Mouse (Mus musculus) hindbrain, embryonic 14.5 days (tissue): ENCODE data around the gene Cfap57. TPM values are rescaled to one million over a fixed set of nuclear protein-coding genes. Genes with fewer than 3 reads are reported as not detected.
A peak's percentile ranks its signal among the peaks of the same experiment; 100 is the strongest.
"Not testable (repeated sequence)": the region's sequence is repeated elsewhere in the genome, so short reads cannot be mapped to it uniquely, and the experiment has no call there.

Experiments
- ATAC-seq: fragments of 200-750 bp; cut with Nextera tagmentation; 2 replicates; pipeline ENCODE4 v1.8.0; 2017; ENCODE audit warnings: moderate number of reproducible peaks, mild to moderate bottlenecking, moderate TSS enrichment, moderate library complexity; ENCODE audit not compliant: low FRiP score
- DNase-seq: peaks from one replicate; pipeline ENCODE4 v3.0.0-alpha.2; 2015; ENCODE audit warnings: low spot score
- H3K27ac ChIP-seq: fragments of 300-500 bp; sonication (generic); 2 replicates; pipeline ENCODE4 v1.5.1; 2014; ENCODE audit warnings: mild to moderate bottlenecking, moderate library complexity
- H3K27me3 ChIP-seq: fragments of 300-500 bp; sonication (generic); 2 replicates; pipeline ENCODE4 v1.6.1; 2014; ENCODE audit warnings: mild to moderate bottlenecking, low read length, mixed read lengths; ENCODE audit not compliant: control insufficient read depth, insufficient read depth
- H3K36me3 ChIP-seq: fragments of 300-500 bp; sonication (generic); replicated peaks from 2 replicates; pipeline ENCODE4 v1.6.1; 2014; ENCODE audit not compliant: control insufficient read depth, insufficient read depth
- H3K4me1 ChIP-seq: fragments of 300-500 bp; sonication (generic); replicated peaks from 2 replicates; pipeline ENCODE4 v1.6.1; 2014; ENCODE audit warnings: antibody characterized with exemption, low read length, mixed read lengths; ENCODE audit not compliant: control insufficient read depth, insufficient read depth
- H3K4me2 ChIP-seq: fragments of 300-500 bp; sonication (generic); replicated peaks from 2 replicates; pipeline ENCODE4 v1.6.1; 2014; ENCODE audit warnings: mild to moderate bottlenecking, moderate library complexity
- H3K4me3 ChIP-seq: fragments of 300-500 bp; sonication (generic); replicated peaks from 2 replicates; pipeline ENCODE4 v1.5.1; 2014; ENCODE audit warnings: mild to moderate bottlenecking, low read length
- H3K9ac ChIP-seq: fragments of 300-500 bp; sonication (generic); 2 replicates; pipeline ENCODE4 v1.6.1; 2014
- H3K9me3 ChIP-seq: fragments of 300-500 bp; sonication (generic); 2 replicates; pipeline ENCODE4 v1.6.1; 2016; ENCODE audit warnings: low read length; ENCODE audit not compliant: control insufficient read depth
- WGBS: fragments of 180-500 bp; shearing (Covaris S2); extraction: QIAGEN DNeasy Blood & Tissue Kit; methylation state at CpG from one replicate; pipeline ENCODE4 v1.1.7; 2014; 5-methylcytosine and 5-hydroxymethylcytosine counted together
- polyA plus RNA-seq: library from polyadenylated mRNA; unstranded; fragments of >200 nt; fragmentation: Nextera tagmentation; extraction: Ambion mirVana; gene quantifications from 2 replicates; pipeline ENCODE4 v1.2.1, GENCODE M21; 2014

The Cfap57 gene
- polyA plus RNA-seq, 1 experiment from 2014 or later, result 3.1 TPM

DNA sequence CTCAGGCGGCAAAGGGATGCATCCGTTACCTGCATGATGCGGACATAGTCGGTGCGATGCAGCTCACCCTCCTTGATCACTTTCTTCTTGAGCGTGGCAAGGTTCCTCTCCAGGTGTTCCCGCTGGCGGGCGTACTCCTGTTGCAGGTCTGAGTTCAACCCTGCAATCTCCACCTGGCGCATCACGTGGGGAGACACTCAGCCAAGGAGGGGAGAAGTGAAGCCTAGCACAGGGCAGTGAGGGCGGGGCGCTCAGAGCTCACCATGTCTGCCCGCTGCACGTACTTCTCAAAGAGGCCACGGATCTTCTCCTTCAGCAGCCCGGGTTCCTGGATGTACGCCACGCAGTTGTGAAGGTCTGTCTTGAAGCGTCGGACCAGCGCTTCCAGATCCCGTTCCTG is 51.3 kb downstream of the Cfap57 start:
- Histone ChIP-seq H3K27me3 (no peaks in the 10 kb centered on the region), H3K9me3 (no peaks in the 10 kb centered on the region), H3K36me3 (no peaks in the 10 kb centered on the region), H3K9ac (no peak overlapping the region), H3K4me1 (no peaks in the 10 kb centered on the region), H3K27ac (no peak overlapping the region), H3K4me2 (no peak overlapping the region), H3K4me3 (no peak overlapping the region)
- ATAC-seq (no peak), DNase-seq (no peak)
- WGBS, result 80% methylated on average over 23 of the region's 23 CpGs

GRCm38 (mm10) chr4:118568709-118569108 is 51.9 kb downstream of the Cfap57 start:
- 71% methylated on average over 10 of the region's 10 CpGs for WGBS
- no peak for ATAC-seq
- no peaks in the 10 kb centered on the region for H3K9me3 ChIP-seq
- no peak overlapping the region for H3K4me2 ChIP-seq
- H3K27ac ChIP-seq, result no peak overlapping the region
- no peak overlapping the region for H3K4me3 ChIP-seq
- DNase-seq, result no peak
- no peaks in the 10 kb centered on the region for H3K27me3 ChIP-seq
- no peaks in the 10 kb centered on the region for H3K4me1 ChIP-seq
- H3K9ac ChIP-seq, result no peak overlapping the region
- no peaks in the 10 kb centered on the region for H3K36me3 ChIP-seq

- DNase-seq (peak; percentile 55), ATAC-seq (no peak)
- Histone ChIP-seq H3K27me3 (no peaks in the 10 kb centered on the region), H3K9me3 (no peaks in the 10 kb centered on the region), H3K9ac (no peak overlapping the region), H3K4me2 (no peak overlapping the region), H3K4me3 (no peak overlapping the region), H3K27ac (no peak overlapping the region), H3K4me1 (no peaks in the 10 kb centered on the region), H3K36me3 (no peaks in the 10 kb centered on the region)
- WGBS, result 39% methylated on average over 7 of the region's 7 CpGs
Measured at GRCm38 (mm10) chr4:118566161-118566676, 54.4 kb downstream of the Cfap57 start.

DNA sequence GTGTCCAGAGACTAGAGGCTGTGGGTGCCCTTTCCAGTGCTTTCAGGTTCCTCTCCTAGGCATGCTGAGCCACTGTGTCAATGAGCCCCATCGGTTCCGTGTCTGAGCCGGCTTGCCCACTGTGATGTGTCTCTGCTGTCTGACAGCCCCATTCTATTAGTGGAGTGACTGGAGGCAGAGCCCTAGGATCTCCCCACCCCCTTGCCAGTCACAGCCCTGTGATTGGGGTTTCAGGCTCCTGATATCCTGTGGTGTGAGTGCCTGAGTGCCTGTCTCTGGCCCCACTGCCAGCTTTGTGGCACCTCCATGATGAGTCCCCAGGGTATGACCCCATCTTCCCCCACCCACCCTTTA is 55.7 kb downstream of the Cfap57 start:
- no peaks in the 10 kb centered on the region for H3K9me3 ChIP-seq
- H3K4me1 ChIP-seq, result no peaks in the 10 kb centered on the region
- H3K27me3 ChIP-seq, result no peaks in the 10 kb centered on the region
- ATAC-seq (no peak), DNase-seq (no peak)
- no peak overlapping the region for H3K27ac ChIP-seq
- H3K36me3 ChIP-seq, result no peaks in the 10 kb centered on the region
- no peak overlapping the region for H3K4me2 ChIP-seq
- H3K4me3 ChIP-seq, result no peak overlapping the region
- 29% methylated on average over 3 of the region's 3 CpGs for WGBS
- H3K9ac ChIP-seq, result no peak overlapping the region

GRCm38 (mm10) chr4:118564062-118564925 is 56.3 kb downstream of the Cfap57 start:
- no peaks in the 10 kb centered on the region for H3K9me3 ChIP-seq
- no peaks in the 10 kb centered on the region for H3K27me3 ChIP-seq
- no peak overlapping the region for H3K4me3 ChIP-seq
- H3K4me1 ChIP-seq, result no peaks in the 10 kb centered on the region
- H3K4me2 ChIP-seq, result no peak overlapping the region
- H3K36me3 ChIP-seq, result no peaks in the 10 kb centered on the region
- H3K27ac ChIP-seq, result no peak overlapping the region
- DNase-seq (peak; percentile 35), ATAC-seq (no peak)
- no peak overlapping the region for H3K9ac ChIP-seq
- 73% methylated on average over 13 of the region's 13 CpGs for WGBS

- DNase-seq (no peak), ATAC-seq (no peak)
- no peaks in the 10 kb centered on the region for H3K4me1 ChIP-seq
- H3K9ac ChIP-seq, result no peak overlapping the region
- no peaks in the 10 kb centered on the region for H3K36me3 ChIP-seq
- 85% methylated on average over 3 of the region's 3 CpGs for WGBS
- H3K4me2 ChIP-seq, result no peak overlapping the region
- H3K27ac ChIP-seq, result no peak overlapping the region
- H3K27me3 ChIP-seq, result no peaks in the 10 kb centered on the region
- H3K4me3 ChIP-seq, result no peak overlapping the region
- no peaks in the 10 kb centered on the region for H3K9me3 ChIP-seq
Measured at GRCm38 (mm10) chr4:118553039-118553649, 67.4 kb downstream of the Cfap57 start.

- H3K27me3 ChIP-seq, H3K36me3 ChIP-seq, H3K9ac ChIP-seq, H3K4me3 ChIP-seq, H3K4me2 ChIP-seq, H3K4me1 ChIP-seq, H3K9me3 ChIP-seq, ATAC-seq, H3K27ac ChIP-seq: not testable (repeated sequence)
- WGBS, result 90% methylated on average over 10 of the region's 10 CpGs
- peak; percentile 60 for DNase-seq
Measured at GRCm38 (mm10) chr4:118548130-118548480, 72.5 kb downstream of the Cfap57 start.

DNA sequence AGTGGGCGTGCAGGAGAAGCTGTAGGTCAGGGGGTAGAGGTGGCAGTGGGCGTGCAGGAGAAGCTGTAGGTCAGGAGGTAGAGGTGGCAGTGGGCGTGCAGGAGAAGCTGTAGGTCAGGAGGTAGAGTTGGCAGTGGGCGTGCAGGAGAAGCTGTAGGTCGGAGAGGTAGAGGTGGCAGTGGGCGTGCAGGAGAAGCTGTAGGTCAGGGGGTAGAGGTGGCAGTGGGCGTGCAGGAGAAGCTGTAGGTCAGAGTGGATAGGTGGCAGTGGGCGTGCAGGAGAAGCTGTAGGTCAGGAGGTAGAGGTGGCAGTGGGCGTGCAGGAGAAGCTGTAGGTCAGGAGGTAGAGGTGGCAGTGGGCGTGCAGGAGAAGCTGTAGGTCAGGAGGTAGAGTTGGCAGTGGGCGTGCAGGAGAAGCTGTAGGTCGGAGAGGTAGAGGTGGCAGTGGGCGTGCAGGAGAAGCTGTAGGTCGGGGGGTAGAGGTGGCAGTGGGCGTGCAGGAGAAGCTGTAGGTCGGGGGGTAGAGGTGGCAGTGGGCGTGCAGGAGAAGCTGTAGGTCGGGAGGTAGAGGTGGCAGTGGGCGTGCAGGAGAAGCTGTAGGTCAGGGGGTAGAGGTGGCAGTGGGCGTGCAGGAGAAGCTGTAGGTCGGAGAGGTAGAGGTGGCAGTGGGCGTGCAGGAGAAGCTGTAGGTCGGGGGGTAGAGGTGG is 73.0 kb downstream of the Cfap57 start:
- not testable (repeated sequence) for H3K36me3 ChIP-seq, H3K9ac ChIP-seq, H3K4me2 ChIP-seq, H3K9me3 ChIP-seq, H3K27me3 ChIP-seq, H3K4me3 ChIP-seq, H3K27ac ChIP-seq, DNase-seq, H3K4me1 ChIP-seq, ATAC-seq
- 92% methylated on average over 22 of the region's 23 CpGs for WGBS

DNA sequence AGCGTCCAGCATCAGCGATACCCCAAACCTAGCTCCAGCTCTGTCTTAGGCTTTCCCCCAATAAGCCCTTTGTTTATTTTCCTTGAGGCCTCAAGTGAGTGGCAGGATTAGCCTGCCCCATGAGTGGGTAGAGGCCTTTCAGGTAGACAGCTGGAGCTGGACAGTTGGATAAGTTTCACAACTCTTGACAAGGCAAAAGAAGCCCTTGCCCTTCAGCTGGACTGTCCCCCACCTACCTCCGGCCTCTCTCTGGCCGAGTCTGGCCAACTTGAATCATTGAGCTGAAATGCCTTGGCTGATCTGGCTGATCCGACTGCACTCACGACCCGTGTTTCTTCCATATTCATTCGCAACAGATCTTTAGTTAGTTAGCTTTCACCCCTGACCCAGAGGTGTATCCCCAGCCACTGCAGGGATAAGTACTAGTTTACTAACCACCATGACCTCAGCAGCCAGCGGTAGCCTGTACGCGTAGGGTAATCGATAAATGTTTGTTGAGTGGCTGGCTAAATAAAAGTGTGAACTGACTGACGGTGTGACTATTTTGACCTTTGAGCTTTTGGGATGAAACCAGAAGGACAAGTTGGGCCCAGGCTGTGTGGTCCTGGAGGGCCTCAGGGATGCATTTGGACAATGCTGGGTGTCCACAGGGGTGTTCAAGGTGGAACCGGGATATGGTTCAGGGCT is 76.0 kb downstream of the Cfap57 start:
- 0 out of 2 replicates have a peak, but pooled peaks cover 12% of the 10 kb centered on the region for H3K27me3 ChIP-seq
- no peaks in the 10 kb centered on the region for H3K36me3 ChIP-seq
- H3K4me3 ChIP-seq, result no peak overlapping the region
- H3K9me3 ChIP-seq, result no peaks in the 10 kb centered on the region
- WGBS, result 75% methylated on average over 14 of the region's 14 CpGs
- ATAC-seq (no peak), DNase-seq (no peak)
- H3K9ac ChIP-seq, result no peak overlapping the region
- H3K4me2 ChIP-seq, result no peak overlapping the region; the same call in 1 of the 2 replicates
- peaks cover 4% of the 10 kb centered on the region; the same call in 1 of the 2 replicates for H3K4me1 ChIP-seq
- H3K27ac ChIP-seq, result no peak overlapping the region
